In genomic region chr13:35742696-35743095, GRCm38 (mm10) we compare ENCODE assay signal across 8 mouse cellular contexts.
DNase-seq lines count a peak whose midpoint lies in the region; ATAC-seq and TF ChIP-seq lines count a peak whose summit lies in the region.

No protein-coding gene starts in this region.

- no peak for DNase-seq in lung, postnatal 10 days
- DNase-seq in embryonic facial prominence, embryonic 14.5 days (ENCODE audit: low spot score), result no peak
- no peak for DNase-seq in gastrocnemius, postnatal 14 days
- no peak for DNase-seq in left cerebral cortex, postnatal 4 days
- DNase-seq in urinary bladder, adult 18-20 months (ENCODE audit: low spot score in 2 of 2), result no peak

- no peak for TF ChIP-seq CTCF in intestine, postnatal 0 days (IDR thresholded peaks at IDR 0.05; ENCODE audit: low read depth)

- H3K9me3 ChIP-seq in lung, embryonic 15.5 days, result peaks cover 5% of the 10 kb centered on the region; the same call in 1 of the 2 replicates
- H3K9me3 ChIP-seq in embryonic facial prominence, embryonic 14.5 days (ENCODE audit: control insufficient read depth, low read length), result peaks cover 21% of the 10 kb centered on the region
- H3K9me3 ChIP-seq in intestine, postnatal 0 days (ENCODE audit: control insufficient read depth), result no peaks in the 10 kb centered on the region
- peaks cover 3% of the 10 kb centered on the region; the same call in 1 of the 2 replicates for H3K9me3 ChIP-seq in neural tube, embryonic 15.5 days (replicated peaks)

- 17% methylated on average over 4 of the region's 4 CpGs for WGBS in lung, embryonic 15.5 days
- 40% methylated on average over 4 of the region's 4 CpGs for WGBS in embryonic facial prominence, embryonic 14.5 days
- 28% methylated on average over 4 of the region's 4 CpGs for WGBS in intestine, postnatal 0 days
- 43% methylated on average over 4 of the region's 4 CpGs for WGBS in neural tube, embryonic 15.5 days

- H3K27me3 ChIP-seq in lung, embryonic 15.5 days, result no peaks in the 10 kb centered on the region
- peaks cover 30% of the 10 kb centered on the region for H3K27me3 ChIP-seq in embryonic facial prominence, embryonic 14.5 days (replicated peaks; ENCODE audit: control insufficient read depth, insufficient read depth, low read length)
- H3K27me3 ChIP-seq in intestine, postnatal 0 days (replicated peaks; ENCODE audit: control insufficient read depth, insufficient read depth, low read length), result 0 out of 2 replicates have a peak, but pooled peaks cover 4% of the 10 kb centered on the region
- peaks cover 17% of the 10 kb centered on the region for H3K27me3 ChIP-seq in neural tube, embryonic 15.5 days (replicated peaks)

- H3K9ac ChIP-seq in lung, embryonic 15.5 days, result peak overlapping the region; percentile 85
- peak overlapping the region; percentile 93 for H3K9ac ChIP-seq in embryonic facial prominence, embryonic 14.5 days (ENCODE audit: low read depth, low read length)
- no peak overlapping the region for H3K9ac ChIP-seq in intestine, postnatal 0 days (ENCODE audit: low read depth, low read length)
- H3K9ac ChIP-seq in neural tube, embryonic 15.5 days (replicated peaks), result peak overlapping the region; percentile 78

- peaks cover 17% of the 10 kb centered on the region for H3K4me1 ChIP-seq in lung, embryonic 15.5 days
- H3K4me1 ChIP-seq in embryonic facial prominence, embryonic 14.5 days (ENCODE audit: control insufficient read depth, insufficient read depth, low read length), result peaks cover 11% of the 10 kb centered on the region; the same call in 1 of the 2 replicates
- H3K4me1 ChIP-seq in intestine, postnatal 0 days (replicated peaks; ENCODE audit: control insufficient read depth, insufficient read depth, low read length), result peaks cover 3% of the 10 kb centered on the region; the same call in 1 of the 2 replicates
- H3K4me1 ChIP-seq in neural tube, embryonic 15.5 days, result peaks cover 26% of the 10 kb centered on the region

- 0 out of 2 replicates have a peak overlapping the region, but pooled peaks have one; percentile 96 for H3K27ac ChIP-seq in lung, embryonic 15.5 days
- no peak overlapping the region for H3K27ac ChIP-seq in embryonic facial prominence, embryonic 14.5 days (replicated peaks; ENCODE audit: low read depth, low read length)
- no peak overlapping the region for H3K27ac ChIP-seq in intestine, postnatal 0 days (ENCODE audit: low read depth, low read length)
- no peak overlapping the region for H3K27ac ChIP-seq in neural tube, embryonic 15.5 days (replicated peaks)

- intact Hi-C loops in gastrocnemius, postnatal 14 days (cut with DNase I; ENCODE audit: low total_unique reads), result no loop called here
- intact Hi-C loops in left cerebral cortex, postnatal 4 days (cut with DNase I), result no loop called here

- 0 out of 2 replicates have a peak, but pooled peaks cover 4% of the 10 kb centered on the region for H3K36me3 ChIP-seq in lung, embryonic 15.5 days
- peaks cover 5% of the 10 kb centered on the region; the same call in 1 of the 2 replicates for H3K36me3 ChIP-seq in embryonic facial prominence, embryonic 14.5 days (ENCODE audit: control insufficient read depth, insufficient read depth, low read length)
- H3K36me3 ChIP-seq in intestine, postnatal 0 days (ENCODE audit: control insufficient read depth, insufficient read depth), result no peaks in the 10 kb centered on the region
- 0 out of 2 replicates have a peak, but pooled peaks cover 3% of the 10 kb centered on the region for H3K36me3 ChIP-seq in neural tube, embryonic 15.5 days

- H3K4me3 ChIP-seq in lung, embryonic 15.5 days, result peak overlapping the region; percentile 79
- peak overlapping the region; percentile 92 for H3K4me3 ChIP-seq in embryonic facial prominence, embryonic 14.5 days (ENCODE audit: low read depth, low read length)
- peak overlapping the region; percentile 98 for H3K4me3 ChIP-seq in intestine, postnatal 0 days (ENCODE audit: low read depth, low read length)
- H3K4me3 ChIP-seq in neural tube, embryonic 15.5 days (replicated peaks), result peak overlapping the region; percentile 98

- ATAC-seq in lung, embryonic 15.5 days (ENCODE audit: borderline replicate concordance, extremely low read depth, low FRiP score, low TSS enrichment), result no peak
- no peak for ATAC-seq in embryonic facial prominence, embryonic 14.5 days (ENCODE audit: low read depth)
- no peak for ATAC-seq in intestine, postnatal 0 days
- no peak for ATAC-seq in neural tube, embryonic 15.5 days (ENCODE audit: low FRiP score)

- peak overlapping the region; percentile 85 for H3K4me2 ChIP-seq in lung, embryonic 15.5 days
- peak overlapping the region; percentile 68 for H3K4me2 ChIP-seq in embryonic facial prominence, embryonic 14.5 days (ENCODE audit: low read depth, low read length)
- peak overlapping the region; percentile 96 for H3K4me2 ChIP-seq in intestine, postnatal 0 days (replicated peaks; ENCODE audit: low read depth)
- peak overlapping the region; percentile 92 for H3K4me2 ChIP-seq in neural tube, embryonic 15.5 days
